Mouse (Mus musculus): ENCODE data around the gene Selenoi. TPM values are rescaled to one million over a fixed set of nuclear protein-coding genes. Genes with fewer than 3 reads are reported as not detected.

The Selenoi gene
- polyA plus RNA-seq, 2 experiments from 2014 or later: 21.9 to 23.3 TPM

- ATAC-seq: peak; percentile 82
Measured at GRCm38 (mm10) chr5:30240552-30240951, 8.2 kb downstream of the Selenoi start.

- ATAC-seq: no peak
Measured at GRCm38 (mm10) chr5:30242410-30242809, 10.0 kb downstream of the Selenoi start.

GRCm38 (mm10) chr5:30243741-30244140 is 11.4 kb downstream of the Selenoi start:
- ATAC-seq: peak; percentile 61

GRCm38 (mm10) chr5:30245861-30246416 is 13.6 kb downstream of the Selenoi start:
- ATAC-seq: no peak

GRCm38 (mm10) chr5:30247666-30248065 is 15.3 kb downstream of the Selenoi start:
- ATAC-seq: no peak

- ATAC-seq: no peak
Measured at GRCm38 (mm10) chr5:30255567-30256354, 23.4 kb downstream of the Selenoi start.

- ATAC-seq: no peak
Measured at GRCm38 (mm10) chr5:30258776-30259175, 26.4 kb downstream of the Selenoi start.

- ATAC-seq: no peak
Measured at GRCm38 (mm10) chr5:30270571-30271190, 38.3 kb downstream of the Selenoi start.

- ATAC-seq: no peak
Measured at GRCm38 (mm10) chr5:30271599-30272281, 39.4 kb downstream of the Selenoi start.

GRCm38 (mm10) chr5:30276361-30276760 is 44.0 kb downstream of the Selenoi start:
- ATAC-seq: no peak

GRCm38 (mm10) chr5:30278952-30279351 is 46.6 kb downstream of the Selenoi start:
- ATAC-seq: no peak

GRCm38 (mm10) chr5:30279446-30279845 is 47.1 kb downstream of the Selenoi start:
- no peak for ATAC-seq

- no peak for ATAC-seq
Measured at GRCm38 (mm10) chr5:30280864-30281263, 48.5 kb downstream of the Selenoi start.

- no peak for ATAC-seq
Measured at GRCm38 (mm10) chr5:30281291-30281732, 48.9 kb downstream of the Selenoi start, which contains the start of gene Drc1. Drc1 (plus strand) TSS chr5:30281388.

GRCm38 (mm10) chr5:30285944-30286799 is 53.8 kb downstream of the Selenoi start:
- no peak for ATAC-seq

- no peak for ATAC-seq
Measured at GRCm38 (mm10) chr5:30287106-30287882, 54.9 kb downstream of the Selenoi start.

Other genes starting within 250 kb of the Selenoi start
- under 1 TPM in 1 of 2 experiments, not detected in 1; 0.38 TPM for gene Il6, start 219.5 kb upstream of the Selenoi start, polyA plus RNA-seq (2017; shearing (Covaris generic))
- gene Tyms, start 159.0 kb upstream of the Selenoi start, polyA plus RNA-seq (2017; shearing (Covaris generic)): 100 to 1,000 TPM; 112 to 171 TPM
- gene Garem2, start 127.4 kb upstream of the Selenoi start, polyA plus RNA-seq (2017; shearing (Covaris generic)): not detected
- not detected for gene 3110082J24Rik, start 126.5 kb upstream of the Selenoi start, polyA plus RNA-seq (2017; shearing (Covaris generic))
- 10 to 100 TPM; 68.8 to 80.0 TPM for gene Hadha, start 77.4 kb upstream of the Selenoi start, polyA plus RNA-seq (2017; shearing (Covaris generic))
- 100 to 1,000 TPM; 111 to 127 TPM for gene Hadhb, start 77.3 kb upstream of the Selenoi start, polyA plus RNA-seq (2017; shearing (Covaris generic))
- not detected for gene Adgrf3, start 26.9 kb upstream of the Selenoi start, polyA plus RNA-seq (2017; shearing (Covaris generic))
- 10 to 100 TPM in 1 of 2 experiments, 1 to 10 TPM in 1; 8.1 to 13.2 TPM for gene Drc1, start 48.8 kb downstream of the Selenoi start, polyA plus RNA-seq (2017; shearing (Covaris generic))
- not detected for gene Otof, start 229.4 kb downstream of the Selenoi start, polyA plus RNA-seq (2017; shearing (Covaris generic))
- gene 1700001C02Rik, start 233.5 kb downstream of the Selenoi start, polyA plus RNA-seq (2017; shearing (Covaris generic)): not detected

All from activated CD4-positive, CD25-positive, alpha-beta regulatory T cell, adult 4 months (primary cell).